ENCODE assay signal across 9 mouse cellular contexts in genomic region chr13:107899600-107900229, GRCm38 (mm10).
DNase-seq lines count a peak whose midpoint lies in the region; ATAC-seq and TF ChIP-seq lines count a peak whose summit lies in the region.
"Had no signal": no experiment of that assay in that cellular context is flagged by ENCODE, and none has a peak within 500 bp of the region (broad histone marks: within the 10 kb centered on the region; RNA-seq: fewer than 3 reads in every experiment).

No protein-coding gene starts in this region.

- H3K4me3 ChIP-seq in hindbrain, embryonic 15.5 days = no peak overlapping the region
- H3K4me3 ChIP-seq in hindbrain, embryonic 11.5 days (ENCODE audit: low read depth, low read length) = no peak overlapping the region
- no peak overlapping the region; the same call in 1 of the 2 replicates for H3K4me3 ChIP-seq in bone marrow macrophage, adult 2 months (ENCODE audit: insufficient read depth, low read length)

- peak; percentile 27; the same call in 1 of the 2 replicates for ATAC-seq in hindbrain, embryonic 15.5 days (ENCODE audit: low FRiP score, low read depth)
- ATAC-seq in hindbrain, embryonic 11.5 days (ENCODE audit: low FRiP score) = no peak

- H3K4me1 ChIP-seq in hindbrain, embryonic 15.5 days (replicated peaks) = peaks cover 4% of the 10 kb centered on the region; the same call in 1 of the 2 replicates
- no peaks in the 10 kb centered on the region for H3K4me1 ChIP-seq in hindbrain, embryonic 11.5 days (replicated peaks; ENCODE audit: control insufficient read depth, insufficient read depth, low read length)
- peaks cover 40% of the 10 kb centered on the region for H3K4me1 ChIP-seq in bone marrow macrophage, adult 2 months (ENCODE audit: control insufficient read depth, insufficient read depth, low read length)

- no peaks in the 10 kb centered on the region for H3K9me3 ChIP-seq in hindbrain, embryonic 15.5 days
- H3K9me3 ChIP-seq in hindbrain, embryonic 11.5 days (ENCODE audit: control insufficient read depth, low read length) = no peaks in the 10 kb centered on the region

- H3K27ac ChIP-seq in hindbrain, embryonic 15.5 days (replicated peaks) = no peak overlapping the region
- H3K27ac ChIP-seq in hindbrain, embryonic 11.5 days (ENCODE audit: low read depth, low read length) = no peak overlapping the region
- peak overlapping the region; percentile 96 for H3K27ac ChIP-seq in bone marrow macrophage, adult 2 months (ENCODE audit: insufficient read depth, low read depth, low read length)

- TF ChIP-seq CTCF in bone marrow macrophage, adult 2 months (IDR thresholded peaks at IDR 0.05; ENCODE audit: low read depth, low read length) = no peak

- WGBS in hindbrain, embryonic 15.5 days = 49% methylated on average over 8 of the region's 8 CpGs
- 62% methylated on average over 8 of the region's 8 CpGs for WGBS in hindbrain, embryonic 11.5 days

- intact Hi-C loops in heart, postnatal 10 days (cut with DNase I) = loop anchor here (5.0 kb wide), 1 partner anchor 43 kb away; no protein-coding TSS in a partner anchor

- no peak overlapping the region for H3K4me2 ChIP-seq in hindbrain, embryonic 15.5 days
- H3K4me2 ChIP-seq in hindbrain, embryonic 11.5 days (replicated peaks; ENCODE audit: low read depth, low read length) = no peak overlapping the region

- TF ChIP-seq POLR2A in bone marrow macrophage, adult 2 months (IDR thresholded peaks at IDR 0.05; ENCODE audit: borderline replicate concordance, low read depth, low read length) = no peak

- no peaks in the 10 kb centered on the region for H3K27me3 ChIP-seq in hindbrain, embryonic 15.5 days
- H3K27me3 ChIP-seq in hindbrain, embryonic 11.5 days (ENCODE audit: control insufficient read depth, insufficient read depth, low read length) = no peaks in the 10 kb centered on the region

- H3K36me3 ChIP-seq in hindbrain, embryonic 15.5 days = no peaks in the 10 kb centered on the region
- no peaks in the 10 kb centered on the region for H3K36me3 ChIP-seq in hindbrain, embryonic 11.5 days (ENCODE audit: control insufficient read depth, insufficient read depth, low read length)
- H3K36me3 ChIP-seq: G1E had no signal

- H3K9ac ChIP-seq in hindbrain, embryonic 15.5 days = no peak overlapping the region
- no peak overlapping the region for H3K9ac ChIP-seq in hindbrain, embryonic 11.5 days (ENCODE audit: low read depth, low read length)

- no peak for DNase-seq in hindbrain, embryonic 11.5 days (ENCODE audit: low spot score)
- peak; percentile 22 to 30 for DNase-seq in heart, postnatal 10 days
- peak; percentile 54 to 61 for DNase-seq in lung, adult 18-20 months
- no peak for DNase-seq in embryo, embryonic 11 days
- no peak for DNase-seq in spleen, postnatal 4 days (ENCODE audit: low spot score in 2 of 2)
- DNase-seq in cerebellum, postnatal 36 days = no peak

Comparison
In these comparisons a context has a peak if more than half of its experiments do, and no peak if none do; other contexts are left out.
1. DNase-seq: peak in heart, postnatal 10 days (2 of 2) and lung, adult 18-20 months (2 of 2); none in hindbrain, embryonic 11.5 days (single experiment), embryo, embryonic 11 days (single experiment), spleen, postnatal 4 days (0 of 2) and cerebellum, postnatal 36 days (0 of 2).